Mouse (Mus musculus): ENCODE results near the gene Elane. TPM values are rescaled to one million over a fixed set of nuclear protein-coding genes. Genes with fewer than 3 reads are reported as not detected.

Elane gene
- 0.34 and 0.53 TPM in 2 replicates for polyA plus RNA-seq (2016; fragmentation: Nextera tagmentation; extraction: Ambion mirVana)

DNA sequence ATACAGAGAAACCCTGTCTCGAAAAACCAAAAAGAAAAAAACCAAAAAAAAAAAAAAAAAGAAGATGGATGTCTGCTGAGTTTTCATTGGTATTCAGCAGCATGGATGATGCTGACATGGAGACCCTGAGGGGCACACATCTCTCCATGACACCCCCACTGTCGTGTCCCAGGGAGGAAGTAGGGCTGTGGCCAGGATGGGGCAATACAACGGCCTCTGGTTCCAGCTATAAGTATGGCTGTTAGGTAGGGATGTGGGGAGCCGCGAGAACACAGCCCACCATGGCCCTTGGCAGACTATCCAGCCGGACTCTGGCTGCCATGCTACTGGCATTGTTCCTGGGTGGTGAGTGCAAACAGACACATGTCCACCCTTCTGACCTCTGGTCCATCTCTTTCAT is at the start of gene Elane:
Gene Elane, plus strand, starts transcription at position 194 of the 400 bp plus-strand sequence.
- Histone ChIP-seq H3K27me3 (replicated peaks) (peaks cover 14% of the 10 kb centered on the region), H3K27ac (no peak within 1 kb of the TSS), H3K4me3 (no peak within 1 kb of the TSS), H3K4me1 (peaks cover 9% of the 10 kb centered on the region), H3K9ac (no peak within 1 kb of the TSS), H3K36me3 (no peaks in the 10 kb centered on the region), H3K9me3 (no peaks in the 10 kb centered on the region), H3K4me2 (replicated peaks) (no peak within 1 kb of the TSS)
- ATAC-seq (ENCODE audit: low FRiP score, low read depth): no peak
- 84% methylated on average over 6 of the region's 6 CpGs for WGBS

DNA sequence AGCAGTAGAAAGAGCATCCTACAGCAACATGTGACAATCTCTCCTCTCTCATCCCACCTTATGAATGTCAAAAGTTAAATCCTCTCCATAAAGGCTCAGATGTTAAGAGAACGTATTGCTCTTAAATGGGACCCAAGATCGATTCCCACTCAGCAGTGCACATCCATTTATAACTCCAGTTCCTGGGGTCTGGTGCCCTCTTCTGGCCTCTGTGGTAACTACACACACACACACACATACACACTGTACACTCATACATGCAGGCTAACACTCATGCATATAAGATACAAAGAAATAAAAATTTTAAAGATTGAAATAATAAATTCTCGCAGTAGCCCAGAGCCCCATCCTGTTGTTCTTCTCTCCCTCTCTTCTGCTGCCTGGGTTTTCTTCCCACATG is 49.1 kb upstream of the Elane start:
- Histone ChIP-seq H3K9ac (no peak overlapping the region), H3K4me2 (replicated peaks) (no peak overlapping the region), H3K4me1 (peaks cover 13% of the 10 kb centered on the region), H3K27ac (no peak overlapping the region), H3K27me3 (replicated peaks) (no peaks in the 10 kb centered on the region), H3K36me3 (no peaks in the 10 kb centered on the region), H3K4me3 (no peak overlapping the region), H3K9me3 (no peaks in the 10 kb centered on the region)
- no peak for ATAC-seq (ENCODE audit: low FRiP score, low read depth)
- 96% methylated on average over 3 of the region's 3 CpGs for WGBS

DNA sequence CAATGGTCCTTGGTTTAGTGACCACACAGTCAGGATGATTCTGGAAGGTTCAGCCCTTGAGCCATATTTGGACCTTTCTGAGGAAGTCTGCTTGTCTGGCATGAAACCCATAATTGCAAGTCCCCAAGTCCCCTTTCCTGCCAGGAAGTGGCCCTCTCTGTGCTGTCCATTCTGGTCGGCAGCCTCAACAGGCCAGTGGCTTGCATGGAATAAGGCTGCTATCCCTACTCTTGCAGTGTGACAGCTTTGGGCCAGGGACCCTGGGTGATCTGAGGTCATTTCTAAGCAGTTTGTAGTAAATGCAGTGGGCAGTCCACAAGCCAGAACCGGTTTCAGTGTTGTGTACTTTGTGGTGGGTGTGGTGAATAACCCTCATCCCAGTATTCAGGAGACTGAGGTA is 47.9 kb upstream of the Elane start:
- Histone ChIP-seq H3K4me1 (peaks cover 20% of the 10 kb centered on the region), H3K9me3 (no peaks in the 10 kb centered on the region), H3K4me3 (no peak overlapping the region), H3K9ac (no peak overlapping the region), H3K27ac (no peak overlapping the region), H3K36me3 (no peaks in the 10 kb centered on the region), H3K27me3 (replicated peaks) (no peaks in the 10 kb centered on the region), H3K4me2 (replicated peaks) (no peak overlapping the region)
- no peak for ATAC-seq (ENCODE audit: low FRiP score, low read depth)
- 62% methylated on average over 2 of the region's 2 CpGs for WGBS

DNA sequence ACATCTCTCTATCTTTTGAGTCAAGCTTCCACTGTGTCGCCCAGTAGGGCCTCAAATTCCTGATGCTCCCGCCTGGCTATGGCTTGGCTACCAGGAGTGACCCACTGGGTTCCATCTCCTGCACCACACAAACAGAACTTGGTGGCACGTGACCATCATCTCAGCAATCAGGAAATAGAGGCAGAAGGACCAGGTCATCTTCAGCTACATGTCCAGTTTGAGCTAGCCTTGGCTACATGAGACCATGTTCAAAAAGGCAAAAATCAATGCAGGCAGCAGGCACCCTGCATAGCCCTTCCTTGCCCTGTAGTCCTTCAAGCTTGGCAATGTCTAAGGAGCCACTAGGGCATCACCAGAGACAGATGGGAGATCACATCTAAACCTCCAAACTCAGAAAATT is 46.0 kb upstream of the Elane start:
- no peak for ATAC-seq (ENCODE audit: low FRiP score, low read depth)
- no peaks in the 10 kb centered on the region for H3K36me3 ChIP-seq
- H3K27ac ChIP-seq: 0 out of 2 replicates have a peak overlapping the region, but pooled peaks have one; percentile 50
- peak overlapping the region; percentile 66 for H3K4me2 ChIP-seq (replicated peaks)
- no peaks in the 10 kb centered on the region for H3K9me3 ChIP-seq
- WGBS: 90% methylated on average over 3 of the region's 3 CpGs
- no peaks in the 10 kb centered on the region for H3K27me3 ChIP-seq (replicated peaks)
- H3K9ac ChIP-seq: no peak overlapping the region
- H3K4me1 ChIP-seq: peaks cover 25% of the 10 kb centered on the region
- no peak overlapping the region for H3K4me3 ChIP-seq

DNA sequence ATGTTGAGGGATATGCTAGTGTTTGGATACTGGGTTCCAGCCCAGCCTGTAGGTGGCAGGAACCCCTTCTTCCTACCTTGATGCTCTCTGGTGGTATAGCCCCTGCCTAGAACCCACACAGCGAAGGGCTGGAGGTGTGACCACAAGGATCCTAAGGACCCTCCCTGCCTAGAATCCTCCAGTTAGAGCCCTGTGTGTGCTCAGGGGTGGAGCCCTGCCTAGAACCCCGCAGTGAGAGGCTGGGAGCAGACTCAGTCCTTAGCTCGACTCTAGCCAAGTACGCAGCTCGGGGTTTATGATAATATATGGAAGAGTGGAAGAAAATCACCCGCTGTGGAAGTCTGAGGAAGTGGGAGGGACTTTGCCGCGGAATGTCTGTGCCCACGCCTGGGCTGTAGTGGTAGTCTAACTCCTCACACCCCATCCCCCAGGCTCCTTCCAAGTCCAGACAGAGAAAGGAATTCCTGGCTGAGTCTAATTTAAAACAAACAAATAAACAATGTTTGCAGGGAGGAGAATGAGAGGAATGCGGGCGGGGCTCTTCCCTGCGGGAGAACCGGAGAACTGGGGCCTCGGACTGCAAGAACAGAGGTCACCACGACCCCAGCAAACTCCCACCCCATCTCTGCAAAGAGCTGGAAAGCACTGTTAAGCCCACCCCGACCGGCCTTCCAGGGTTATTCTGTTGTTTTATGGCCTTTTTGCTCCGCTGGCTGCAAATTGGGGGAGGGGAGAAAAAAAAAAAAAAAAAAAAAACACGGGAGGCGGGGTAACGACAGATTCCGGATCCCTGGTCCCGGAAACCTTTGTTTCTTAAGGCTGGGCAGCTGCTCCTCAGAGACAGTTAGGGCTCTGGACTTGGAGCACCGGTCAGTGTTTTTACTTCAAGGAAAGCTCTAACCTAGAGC is 45.1 kb upstream of the Elane start:
- Histone ChIP-seq H3K27ac (peak overlapping the region; percentile 50), H3K9me3 (no peaks in the 10 kb centered on the region), H3K4me3 (peak overlapping the region; percentile 16), H3K4me1 (peaks cover 25% of the 10 kb centered on the region), H3K36me3 (no peaks in the 10 kb centered on the region), H3K4me2 (replicated peaks) (peak overlapping the region; percentile 66), H3K9ac (peak overlapping the region; percentile 47; the same call in 1 of the 2 replicates), H3K27me3 (replicated peaks) (no peaks in the 10 kb centered on the region)
- under 1% methylated on average over 24 of the region's 24 CpGs for WGBS
- ATAC-seq (ENCODE audit: low FRiP score, low read depth): peak; percentile 77

DNA sequence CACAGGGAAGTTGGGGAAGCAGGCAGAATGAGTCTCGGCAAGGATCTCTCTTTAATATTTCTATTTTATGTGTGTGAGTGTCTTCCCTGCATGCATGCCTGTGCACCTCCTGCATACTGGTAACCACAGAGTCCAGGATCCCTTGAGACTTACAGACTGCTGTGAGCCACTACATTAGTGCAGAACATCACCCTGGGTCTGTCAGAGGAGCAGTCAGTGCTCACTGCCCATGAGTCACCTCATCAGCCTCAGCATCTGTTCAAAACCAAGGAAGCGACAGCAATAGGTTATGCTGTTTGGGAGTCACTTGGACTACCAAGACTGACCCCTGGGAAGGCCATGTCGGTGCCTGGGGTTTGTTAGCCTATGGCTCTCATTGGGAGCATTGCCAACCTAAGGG is 43.7 kb upstream of the Elane start:
- Histone ChIP-seq H3K9ac (no peak overlapping the region), H3K4me3 (no peak overlapping the region), H3K4me1 (peaks cover 25% of the 10 kb centered on the region), H3K27me3 (replicated peaks) (no peaks in the 10 kb centered on the region), H3K4me2 (replicated peaks) (no peak overlapping the region), H3K27ac (no peak overlapping the region), H3K9me3 (no peaks in the 10 kb centered on the region), H3K36me3 (no peaks in the 10 kb centered on the region)
- WGBS: 77% methylated on average over 3 of the region's 3 CpGs
- ATAC-seq (ENCODE audit: low FRiP score, low read depth): no peak

DNA sequence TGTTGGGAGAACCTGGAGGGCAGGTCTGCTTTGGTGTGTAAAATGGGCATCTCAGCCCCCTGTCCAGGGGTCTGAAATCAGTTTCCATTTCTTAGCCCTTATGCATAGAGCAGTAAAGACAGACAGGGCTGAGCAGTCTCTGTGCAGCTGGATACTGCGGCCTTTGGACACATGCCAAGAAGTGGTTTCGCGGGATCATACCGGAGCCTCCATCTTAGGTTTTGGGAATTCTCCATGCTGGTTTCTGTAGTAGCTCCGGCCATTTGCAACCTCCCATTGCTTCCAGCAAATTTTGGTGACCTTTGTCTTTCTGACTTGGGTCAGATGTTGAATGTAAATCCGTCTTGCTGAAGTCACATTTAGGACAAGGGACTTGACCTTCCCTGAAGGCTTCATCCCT is 42.6 kb upstream of the Elane start:
- no peaks in the 10 kb centered on the region for H3K9me3 ChIP-seq
- no peaks in the 10 kb centered on the region for H3K27me3 ChIP-seq (replicated peaks)
- no peaks in the 10 kb centered on the region for H3K36me3 ChIP-seq
- H3K4me2 ChIP-seq (replicated peaks): no peak overlapping the region
- peaks cover 25% of the 10 kb centered on the region for H3K4me1 ChIP-seq
- no peak overlapping the region for H3K4me3 ChIP-seq
- 76% methylated on average over 6 of the region's 6 CpGs for WGBS
- H3K27ac ChIP-seq: no peak overlapping the region
- ATAC-seq (ENCODE audit: low FRiP score, low read depth): no peak
- peak overlapping the region; percentile 23; the same call in 1 of the 2 replicates for H3K9ac ChIP-seq

DNA sequence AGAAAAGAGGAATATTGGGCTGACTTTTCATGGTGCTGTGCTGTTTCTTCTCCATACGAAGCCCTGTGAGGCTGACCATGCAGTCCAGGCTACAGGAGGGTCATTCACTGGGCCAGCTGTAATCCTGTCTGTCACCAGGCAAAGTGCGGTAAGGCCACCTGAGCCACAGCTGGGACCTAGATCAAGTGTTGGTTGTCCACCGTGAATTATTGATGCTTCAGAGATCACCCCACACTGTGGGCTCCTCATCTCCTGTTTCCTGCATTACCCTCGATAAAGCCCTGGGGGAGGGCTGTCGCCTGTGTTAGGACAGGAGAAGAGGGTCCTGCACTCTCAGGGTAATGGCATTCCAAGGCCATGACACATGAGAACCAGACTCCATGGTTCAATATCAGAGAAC is 39.5 kb upstream of the Elane start:
- peaks cover 15% of the 10 kb centered on the region for H3K4me1 ChIP-seq
- H3K4me3 ChIP-seq: no peak overlapping the region
- H3K4me2 ChIP-seq (replicated peaks): no peak overlapping the region
- H3K36me3 ChIP-seq: no peaks in the 10 kb centered on the region
- no peak overlapping the region for H3K9ac ChIP-seq
- H3K27me3 ChIP-seq (replicated peaks): no peaks in the 10 kb centered on the region
- 55% methylated on average over 5 of the region's 5 CpGs for WGBS
- H3K27ac ChIP-seq: no peak overlapping the region
- no peaks in the 10 kb centered on the region for H3K9me3 ChIP-seq
- ATAC-seq (ENCODE audit: low FRiP score, low read depth): no peak

DNA sequence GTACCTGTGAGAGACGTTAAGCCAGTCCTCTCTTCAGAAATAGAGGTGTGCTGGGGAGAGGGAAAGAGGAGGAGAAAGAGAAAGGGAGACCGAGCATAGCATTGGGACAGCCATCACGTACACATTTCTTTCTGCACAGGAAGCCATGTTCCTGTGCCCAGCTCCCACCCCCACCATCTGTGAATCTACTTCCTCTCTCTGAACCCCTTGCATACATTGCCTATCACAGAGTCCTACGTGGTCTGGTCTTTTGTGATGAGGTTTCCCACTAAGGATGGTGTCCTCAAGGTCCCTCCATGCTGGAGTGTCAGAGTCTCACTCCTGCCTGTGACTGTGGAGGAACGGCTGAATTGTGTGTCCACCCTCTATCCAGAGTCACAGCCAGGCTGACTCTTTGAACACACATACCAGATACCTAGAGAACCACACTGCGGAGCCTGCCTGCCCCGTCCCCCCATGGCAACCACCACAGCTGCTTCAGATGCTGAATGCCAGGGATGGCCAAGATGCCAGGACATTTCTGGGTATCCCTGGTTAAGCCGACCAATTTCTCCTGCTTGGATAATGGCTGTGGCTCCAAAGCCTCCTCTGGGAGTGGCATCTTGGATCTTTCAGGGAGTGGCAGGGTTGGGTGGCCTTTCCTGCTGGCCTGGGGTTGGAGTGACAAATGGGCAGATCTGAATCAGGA is 36.0 kb upstream of the Elane start:
- Histone ChIP-seq H3K4me3 (no peak overlapping the region), H3K27ac (no peak overlapping the region), H3K9ac (0 out of 2 replicates have a peak overlapping the region, but pooled peaks have one; percentile 7), H3K4me1 (peaks cover 23% of the 10 kb centered on the region), H3K27me3 (replicated peaks) (no peaks in the 10 kb centered on the region), H3K4me2 (replicated peaks) (no peak overlapping the region), H3K9me3 (no peaks in the 10 kb centered on the region), H3K36me3 (no peaks in the 10 kb centered on the region)
- no peak for ATAC-seq (ENCODE audit: low FRiP score, low read depth)
- WGBS: 85% methylated on average over 8 of the region's 8 CpGs

DNA sequence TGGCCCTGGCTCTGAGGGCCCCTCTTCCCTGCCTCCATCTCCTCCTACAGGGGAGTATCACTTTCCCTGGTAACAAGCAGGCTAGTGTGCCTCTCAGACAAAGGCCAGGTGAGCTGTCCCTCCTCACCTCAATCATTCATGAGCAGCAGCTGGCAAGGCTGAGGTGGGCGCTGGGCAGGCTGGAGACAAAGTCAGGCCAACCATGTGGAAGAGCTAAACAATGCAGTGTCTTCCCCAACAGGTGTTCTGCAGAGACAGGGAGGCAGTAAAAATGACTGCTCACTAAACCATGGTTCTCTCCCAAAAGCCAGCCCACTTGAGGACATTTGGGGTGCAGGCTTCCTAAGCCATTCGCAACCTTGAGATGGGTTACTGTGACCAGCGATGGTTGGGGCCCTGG is 34.4 kb upstream of the Elane start:
- peaks cover 35% of the 10 kb centered on the region for H3K4me1 ChIP-seq
- WGBS: 77% methylated on average over 3 of the region's 3 CpGs
- peak overlapping the region; percentile 100 for H3K4me2 ChIP-seq (replicated peaks)
- peaks cover 4% of the 10 kb centered on the region for H3K36me3 ChIP-seq
- H3K27ac ChIP-seq: peak overlapping the region; percentile 99; the same call in 1 of the 2 replicates
- ATAC-seq (ENCODE audit: low FRiP score, low read depth): no peak
- H3K4me3 ChIP-seq: no peak overlapping the region
- no peaks in the 10 kb centered on the region for H3K27me3 ChIP-seq (replicated peaks)
- H3K9ac ChIP-seq: peak overlapping the region; percentile 33; the same call in 1 of the 2 replicates
- H3K9me3 ChIP-seq: no peaks in the 10 kb centered on the region

DNA sequence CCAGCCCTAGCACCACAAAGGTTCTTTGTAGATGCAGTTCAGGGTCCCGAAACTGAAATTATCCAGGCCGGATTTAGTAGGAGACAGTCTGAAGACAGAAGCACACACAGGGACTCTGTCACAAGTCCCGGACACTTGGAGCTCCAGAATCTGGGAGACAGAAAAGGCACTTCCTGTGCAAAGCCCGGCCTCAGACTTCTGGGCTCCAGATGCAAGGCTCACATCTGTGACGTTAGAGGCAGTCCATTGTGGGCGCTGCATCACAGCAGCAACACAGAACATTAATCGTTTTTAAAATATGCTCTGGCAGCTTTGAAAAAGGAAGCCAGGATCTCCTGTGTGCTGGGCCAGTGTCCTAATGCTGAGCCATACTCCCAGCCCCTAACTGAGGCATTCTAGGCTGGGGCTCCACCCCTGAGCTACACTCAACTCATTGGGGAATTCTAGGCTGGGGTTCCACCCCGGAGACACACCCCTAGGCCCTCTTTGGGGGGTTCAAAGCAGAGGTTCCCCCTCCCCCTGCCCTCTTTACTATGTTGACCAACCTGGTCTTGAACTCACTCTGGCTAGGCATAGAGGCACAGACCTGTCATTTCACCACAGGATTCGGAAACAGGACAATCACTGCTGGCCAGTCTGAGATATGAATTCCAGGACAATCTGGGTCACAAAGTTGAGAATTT is 33.8 kb upstream of the Elane start:
- Histone ChIP-seq H3K9ac (peak overlapping the region; percentile 33), H3K9me3 (no peaks in the 10 kb centered on the region), H3K27me3 (replicated peaks) (no peaks in the 10 kb centered on the region), H3K27ac (peak overlapping the region; percentile 99), H3K4me1 (peaks cover 41% of the 10 kb centered on the region), H3K36me3 (peaks cover 10% of the 10 kb centered on the region), H3K4me3 (peak overlapping the region; percentile 96; the same call in 1 of the 2 replicates), H3K4me2 (replicated peaks) (peak overlapping the region; percentile 100)
- no peak for ATAC-seq (ENCODE audit: low FRiP score, low read depth)
- WGBS: 54% methylated on average over 9 of the region's 9 CpGs

DNA sequence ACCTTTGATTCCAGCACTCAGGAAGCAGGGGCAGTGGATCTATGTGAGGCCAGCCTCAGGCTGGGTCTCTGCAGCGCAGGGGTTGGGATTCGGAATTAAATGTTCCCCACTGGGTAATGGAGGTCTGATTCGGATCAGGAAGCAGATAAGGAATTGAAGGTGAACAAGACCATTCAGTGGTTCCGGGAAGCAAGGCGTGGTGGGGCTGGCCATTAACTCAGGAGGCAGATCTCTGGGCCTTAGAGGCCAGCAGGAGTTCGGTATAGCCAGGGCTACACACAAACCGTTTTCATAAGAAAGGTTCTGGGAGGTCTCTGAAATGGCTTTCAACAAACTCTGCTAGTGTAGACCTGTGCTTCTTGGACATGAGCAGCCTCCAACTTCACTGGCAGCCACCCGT is 33.2 kb upstream of the Elane start:
- 23% methylated on average over 8 of the region's 8 CpGs for WGBS
- no peaks in the 10 kb centered on the region for H3K27me3 ChIP-seq (replicated peaks)
- peaks cover 47% of the 10 kb centered on the region for H3K4me1 ChIP-seq
- no peak for ATAC-seq (ENCODE audit: low FRiP score, low read depth)
- peaks cover 16% of the 10 kb centered on the region for H3K36me3 ChIP-seq
- peak overlapping the region; percentile 79 for H3K9ac ChIP-seq
- no peaks in the 10 kb centered on the region for H3K9me3 ChIP-seq
- peak overlapping the region; percentile 100 for H3K4me2 ChIP-seq (replicated peaks)
- peak overlapping the region; percentile 96 for H3K4me3 ChIP-seq
- peak overlapping the region; percentile 99 for H3K27ac ChIP-seq

All from neural tube, embryonic 12.5 days (tissue).